Mouse (Mus musculus) small intestine, adult 2 months (tissue): ENCODE measurements around the gene Cd9. TPM values are rescaled to one million over a fixed set of nuclear protein-coding genes. Genes with fewer than 3 reads are reported as not detected.

Experiments
- H3K27ac ChIP-seq: fragments of 200-500 bp; 2 replicates; pipeline ENCODE4 v1.5.1; 2012; ENCODE audit warnings: low read depth, low read length, control low read depth, inconsistent platforms; ENCODE audit not compliant: insufficient read depth
- H3K27me3 ChIP-seq: fragments of 200-500 bp; 2 replicates; pipeline ENCODE4 v1.6.1; 2012; ENCODE audit warnings: mild to moderate bottlenecking, moderate library complexity, low read length, inconsistent platforms; ENCODE audit not compliant: control insufficient read depth, insufficient read depth
- H3K36me3 ChIP-seq: fragments of 200-500 bp; 2 replicates; pipeline ENCODE4 v1.6.1; 2012; ENCODE audit warnings: mild to moderate bottlenecking, low read length, control low read depth, inconsistent platforms; ENCODE audit not compliant: control insufficient read depth, insufficient read depth
- H3K4me1 ChIP-seq: fragments of 200-500 bp; 2 replicates; pipeline ENCODE4 v1.6.1; 2012; ENCODE audit warnings: low read length, inconsistent platforms, mixed read lengths; ENCODE audit not compliant: control insufficient read depth, insufficient read depth, insufficient read length
- H3K4me3 ChIP-seq: fragments of 200-500 bp; 2 replicates; pipeline ENCODE4 v1.5.1; 2012; ENCODE audit warnings: low read depth, mild to moderate bottlenecking, control low read depth, inconsistent platforms, low read length, moderate library complexity
- CTCF ChIP-seq: fragments of 200-500 bp; IDR thresholded peaks from 2 replicates; pipeline ENCODE4 v1.5.1; 2012; ENCODE audit warnings: low read depth, mild to moderate bottlenecking, control low read depth, inconsistent platforms, low read length, moderate library complexity, mixed read lengths; ENCODE audit not compliant: insufficient replicate concordance, insufficient read length; ENCODE audit errors: extremely low read depth
- POLR2A ChIP-seq: fragments of 200-500 bp; IDR thresholded peaks from 2 replicates; pipeline ENCODE4 v1.6.1; 2012; ENCODE audit warnings: low read depth, mild to moderate bottlenecking, control low read depth, inconsistent platforms, low read length, moderate library complexity
- WGBS: fragments of 180-500 bp; shearing (Covaris S2); methylation state at CpG from one replicate; pipeline ENCODE4 v1.1.7; 2018; 5-methylcytosine and 5-hydroxymethylcytosine counted together
- polyA plus RNA-seq: library from polyadenylated mRNA; depleted of rRNA; stranded (reverse); fragments of >200 nt; gene quantifications from 2 replicates; pipeline ENCODE4 v1.2.3, GENCODE M21; 2012

Gene Cd9
- polyA plus RNA-seq, 1 experiment: 46.5 TPM

GRCm38 (mm10) chr6:125512950-125513596 is 18.5 kb upstream of the Cd9 start:
- WGBS: 8% methylated on average over 6 of the region's 6 CpGs

GRCm38 (mm10) chr6:125511196-125511595 is 16.6 kb upstream of the Cd9 start:
- TF ChIP-seq POLR2A: no peak
- TF ChIP-seq CTCF: no peak
- Histone ChIP-seq H3K4me3 (no peak overlapping the region), H3K27ac (no peak overlapping the region), H3K4me1 (peaks cover 12% of the 10 kb centered on the region), H3K36me3 (no peaks in the 10 kb centered on the region), H3K27me3 (no peaks in the 10 kb centered on the region)
- WGBS: 86% methylated on average over 7 of the region's 7 CpGs

More at GRCm38 (mm10) chr6:125512950-125513596, 18.5 kb upstream of the Cd9 start:
- Histone ChIP-seq H3K36me3 (no peaks in the 10 kb centered on the region), H3K4me3 (no peak overlapping the region), H3K4me1 (peaks cover 14% of the 10 kb centered on the region), H3K27me3 (no peaks in the 10 kb centered on the region), H3K27ac (peak overlapping the region; percentile 35; the same call in 1 of the 2 replicates)
- TF ChIP-seq POLR2A: no peak
- no peak for TF ChIP-seq CTCF

GRCm38 (mm10) chr6:125510645-125511044 is 16.1 kb upstream of the Cd9 start:
- Histone ChIP-seq H3K36me3 (no peaks in the 10 kb centered on the region), H3K4me1 (peaks cover 9% of the 10 kb centered on the region), H3K4me3 (no peak overlapping the region), H3K27me3 (no peaks in the 10 kb centered on the region), H3K27ac (no peak overlapping the region)
- no peak for TF ChIP-seq CTCF
- no peak for TF ChIP-seq POLR2A

- TF ChIP-seq CTCF (no peak), POLR2A (no peak)
- WGBS: 62% methylated on average over 3 of the region's 3 CpGs
- H3K27ac ChIP-seq: no peak overlapping the region
These were observed 15.2 kb upstream of the Cd9 start for GRCm38 (mm10) chr6:125509783-125510182.

GRCm38 (mm10) chr6:125506427-125506826 is 11.8 kb upstream of the Cd9 start:
- 97% methylated on average over 4 of the region's 4 CpGs for WGBS
- Histone ChIP-seq H3K36me3 (no peaks in the 10 kb centered on the region), H3K4me3 (no peak overlapping the region)

More at GRCm38 (mm10) chr6:125509783-125510182, 15.2 kb upstream of the Cd9 start:
- Histone ChIP-seq H3K27me3 (no peaks in the 10 kb centered on the region), H3K4me1 (peaks cover 3% of the 10 kb centered on the region), H3K4me3 (no peak overlapping the region), H3K36me3 (no peaks in the 10 kb centered on the region)

GRCm38 (mm10) chr6:125504622-125505355 is 10.2 kb upstream of the Cd9 start:
- 72% methylated on average over 3 of the region's 3 CpGs for WGBS
- TF ChIP-seq POLR2A: no peak
- no peak for TF ChIP-seq CTCF
- Histone ChIP-seq H3K27ac (no peak overlapping the region), H3K27me3 (no peaks in the 10 kb centered on the region), H3K36me3 (no peaks in the 10 kb centered on the region), H3K4me1 (no peaks in the 10 kb centered on the region), H3K4me3 (no peak overlapping the region)

More at GRCm38 (mm10) chr6:125506427-125506826, 11.8 kb upstream of the Cd9 start:
- TF ChIP-seq POLR2A: no peak
- TF ChIP-seq CTCF: no peak
- Histone ChIP-seq H3K4me1 (no peaks in the 10 kb centered on the region; the same call in 1 of the 2 replicates), H3K27ac (no peak overlapping the region), H3K27me3 (no peaks in the 10 kb centered on the region)

GRCm38 (mm10) chr6:125503186-125503802 is 8.7 kb upstream of the Cd9 start:
- no peak overlapping the region for H3K4me3 ChIP-seq

More at GRCm38 (mm10) chr6:125503186-125503802, 8.7 kb upstream of the Cd9 start:
- no peak for TF ChIP-seq CTCF
- no peak for TF ChIP-seq POLR2A
- WGBS: 93% methylated on average over 11 of the region's 11 CpGs
- no peaks in the 10 kb centered on the region for H3K27me3 ChIP-seq
- no peaks in the 10 kb centered on the region for H3K4me1 ChIP-seq
- H3K27ac ChIP-seq: no peak overlapping the region
- no peaks in the 10 kb centered on the region for H3K36me3 ChIP-seq
